Mouse (Mus musculus) WW6 (cell line): ENCODE data around the gene Gm7361.
"Not testable (repeated sequence)": the region's sequence is repeated elsewhere in the genome, so short reads cannot be mapped to it uniquely, and the experiment has no call there.

Source experiments
- DNase-seq: peaks from one replicate; pipeline ENCODE4 v3.0.0-alpha.2; 2013; ENCODE audit warnings: low read depth, low spot score

Gm7361 gene

DNA sequence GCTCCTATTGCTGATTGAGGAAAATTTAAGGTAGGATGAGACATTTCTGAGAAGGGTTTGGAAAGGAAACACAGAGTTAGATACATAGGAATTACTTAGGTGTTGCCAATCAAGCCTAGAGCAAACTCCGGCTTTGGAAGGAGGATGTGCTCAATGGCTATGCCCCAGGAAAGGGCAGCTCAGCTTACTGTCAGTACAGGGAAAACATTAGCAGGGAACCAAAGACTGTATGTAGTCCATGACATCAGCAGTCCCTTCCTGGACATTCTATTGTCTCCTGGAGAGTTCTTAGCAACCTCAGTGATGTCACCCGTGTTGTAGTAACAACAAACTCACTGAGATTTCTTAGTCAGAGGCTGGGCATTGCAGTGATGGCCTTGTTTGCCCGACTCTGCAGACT is at the start of gene Gm7361:
Gm7361 (plus strand) TSS at position 301 of the 400 bp plus-strand sequence.
- DNase-seq = not testable (repeated sequence)

DNA sequence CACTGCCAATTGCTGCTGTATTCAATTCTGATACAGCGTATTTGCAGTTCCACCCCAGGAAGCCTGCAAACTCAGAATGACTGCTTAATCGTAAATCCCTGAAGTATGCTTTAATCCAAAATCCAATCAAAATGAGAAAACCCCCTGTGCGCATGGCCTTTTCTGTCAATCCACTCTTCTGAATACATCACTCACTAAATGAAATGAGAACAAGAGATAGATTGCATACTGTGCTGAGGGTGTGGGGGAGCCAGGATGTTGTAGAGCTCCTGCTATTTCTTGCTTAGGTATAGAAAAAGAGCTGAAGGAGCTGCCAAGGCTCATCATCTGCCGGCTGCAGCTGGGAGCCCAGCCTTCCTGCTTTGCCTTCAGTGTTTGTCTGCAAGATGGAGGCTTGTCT is 46.5 kb upstream of the Gm7361 start:
- no peak for DNase-seq

DNA sequence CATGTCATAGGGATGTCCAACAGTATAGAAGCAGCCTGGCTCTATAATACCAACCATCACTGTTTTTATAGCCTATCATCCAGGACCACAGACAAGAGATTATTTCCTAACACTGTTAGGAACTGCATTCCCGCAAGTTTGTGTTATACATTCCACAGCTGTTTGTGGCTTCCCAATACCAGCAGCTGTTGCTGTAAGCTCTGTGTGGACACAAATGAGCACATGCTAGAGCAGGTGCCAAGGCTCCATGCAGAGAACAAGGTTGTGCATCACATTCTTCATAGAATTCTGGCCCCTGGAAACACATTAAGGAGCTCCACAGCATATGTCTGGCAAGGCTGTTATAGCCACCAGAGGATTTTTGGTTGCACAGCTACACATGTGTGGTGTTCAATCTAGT is 35.4 kb upstream of the Gm7361 start:
- DNase-seq = no peak

DNA sequence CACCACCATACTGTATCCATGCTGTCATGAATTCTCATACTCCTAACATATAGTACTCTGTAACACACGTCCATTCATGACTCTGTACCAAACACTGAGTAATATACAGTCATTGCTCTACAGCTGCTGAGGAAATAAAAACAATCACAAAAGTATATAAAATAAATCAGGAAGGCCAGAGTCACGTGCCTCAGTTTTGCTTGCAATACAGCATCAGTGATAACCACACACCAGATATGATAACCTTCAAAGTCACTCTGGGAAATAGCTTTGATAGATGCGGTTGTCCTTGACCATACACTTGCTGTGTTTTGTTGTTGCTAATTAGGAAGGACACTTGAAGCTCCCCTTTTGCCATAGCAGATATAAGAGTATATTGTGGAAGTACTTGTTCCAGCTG is 9.2 kb downstream of the Gm7361 start:
- DNase-seq = not testable (repeated sequence)

DNA sequence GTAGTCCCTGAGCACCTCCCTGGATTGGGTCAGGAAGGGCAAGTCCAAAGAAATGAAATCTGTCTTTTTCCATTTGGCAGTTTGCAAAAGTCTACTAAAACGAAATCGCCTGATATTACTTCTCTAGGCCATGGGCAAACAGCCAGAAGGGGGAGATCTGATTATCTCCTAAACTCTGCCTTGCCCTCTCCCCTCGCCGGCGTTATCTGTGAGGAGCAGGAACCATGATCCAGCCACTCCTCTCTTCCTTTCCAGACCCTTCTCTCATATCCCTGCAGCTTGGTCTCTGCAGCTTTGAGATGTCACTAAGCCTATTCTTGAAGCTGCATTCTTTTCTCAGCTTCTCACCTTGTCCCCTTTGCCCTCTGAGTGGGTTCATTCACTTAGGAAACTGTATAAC is 22.9 kb downstream of the Gm7361 start:
- no peak for DNase-seq

DNA sequence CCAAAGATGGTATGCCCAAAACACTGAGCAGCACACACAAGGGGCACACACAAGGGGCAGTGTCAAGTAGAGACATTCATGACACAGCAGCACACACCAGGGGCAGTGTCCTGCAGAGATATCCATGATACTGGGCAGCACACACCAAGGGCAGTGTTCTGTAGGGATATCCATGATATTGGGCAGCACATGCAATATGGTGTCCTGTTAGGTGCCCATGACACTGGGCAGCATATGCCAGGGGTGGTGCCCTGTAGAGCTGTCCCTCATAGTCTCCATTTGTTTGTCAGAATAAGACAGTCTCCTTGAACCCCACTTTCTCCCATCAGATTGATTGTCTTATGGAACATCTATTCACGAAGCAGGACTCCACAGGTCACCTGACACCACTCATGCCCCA is 24.2 kb downstream of the Gm7361 start:
- no peak for DNase-seq

DNA sequence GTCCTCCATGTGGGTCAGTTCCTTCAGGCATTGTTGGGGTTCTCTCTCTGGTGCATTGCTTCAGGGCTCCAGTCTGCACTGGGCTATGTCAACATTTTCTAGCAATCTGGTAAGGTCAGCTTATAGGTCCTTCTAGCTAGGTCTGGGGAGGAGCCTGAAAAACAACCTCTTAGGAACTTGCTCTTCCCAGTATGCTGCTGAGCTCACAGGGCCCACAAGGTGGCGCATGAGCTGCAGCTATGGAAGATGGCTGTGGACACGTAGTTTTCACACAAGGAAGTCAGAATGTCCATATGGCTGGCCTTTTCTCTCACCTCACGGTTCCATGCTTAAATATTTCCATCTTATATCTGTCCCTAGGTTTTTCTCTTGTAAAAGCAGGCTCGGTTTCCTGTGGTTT is 24.8 kb downstream of the Gm7361 start:
- peak; percentile 14 for DNase-seq

DNA sequence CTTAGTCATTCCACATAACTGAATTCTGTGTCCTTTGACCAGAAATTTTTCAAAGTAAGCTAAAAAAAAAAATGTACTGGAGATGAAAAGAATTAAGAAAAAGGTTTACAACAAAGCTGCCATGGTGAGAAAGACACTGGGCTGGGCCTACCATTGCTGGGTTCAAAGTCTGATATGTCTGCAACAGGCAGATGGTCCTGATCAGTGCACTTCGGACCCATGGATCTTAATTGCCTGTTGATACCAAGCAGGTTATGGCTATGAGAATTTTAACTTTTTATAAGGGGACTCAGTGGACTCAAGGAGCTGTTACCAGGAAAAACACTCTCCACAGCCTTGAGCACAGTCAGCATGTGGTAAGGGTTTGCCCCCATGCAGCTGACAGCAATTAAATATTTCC is 25.9 kb downstream of the Gm7361 start:
- DNase-seq = no peak

DNA sequence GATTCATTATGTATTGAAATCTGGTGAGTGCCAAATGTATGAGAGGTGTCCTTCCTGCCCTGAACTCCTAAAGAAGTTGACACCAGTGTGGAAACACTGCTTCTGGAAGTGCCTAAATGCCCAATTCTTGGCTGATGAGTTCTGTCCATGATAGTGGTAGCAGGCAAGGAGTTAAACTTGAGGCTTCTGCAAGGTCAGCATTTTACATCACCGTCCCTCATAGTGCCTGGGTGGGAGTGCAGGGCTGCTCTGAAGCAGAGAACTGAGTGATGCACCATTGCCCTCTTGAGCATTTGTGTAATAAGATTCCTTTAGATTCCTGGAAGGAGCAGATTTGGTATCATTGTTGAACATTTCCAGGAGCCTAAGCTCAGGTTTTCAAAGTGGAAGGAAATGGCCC is 34.1 kb downstream of the Gm7361 start:
- no peak for DNase-seq

DNA sequence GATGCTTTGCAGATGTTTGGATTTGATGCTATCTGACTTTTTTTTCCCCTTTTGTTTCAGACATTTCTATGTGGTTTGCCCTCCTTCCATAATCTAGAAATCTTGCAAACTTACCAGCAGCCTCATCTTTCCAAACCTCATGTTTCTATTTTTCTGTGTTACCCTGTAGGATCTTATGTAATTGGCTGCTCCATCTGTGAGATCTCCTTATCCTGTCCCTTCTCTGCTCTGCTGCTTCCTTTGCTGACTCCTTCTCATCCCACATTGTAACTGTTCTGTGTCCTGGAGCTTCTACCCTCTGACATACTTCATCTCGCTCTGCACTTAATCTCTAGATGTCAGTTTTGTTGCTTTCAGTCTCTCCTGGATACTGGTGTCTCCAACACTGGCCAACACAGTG is 35.8 kb downstream of the Gm7361 start:
- DNase-seq = no peak
